Mouse (Mus musculus): Measurements from ENCODE around the gene Acot13.

The Acot13 gene

DNA sequence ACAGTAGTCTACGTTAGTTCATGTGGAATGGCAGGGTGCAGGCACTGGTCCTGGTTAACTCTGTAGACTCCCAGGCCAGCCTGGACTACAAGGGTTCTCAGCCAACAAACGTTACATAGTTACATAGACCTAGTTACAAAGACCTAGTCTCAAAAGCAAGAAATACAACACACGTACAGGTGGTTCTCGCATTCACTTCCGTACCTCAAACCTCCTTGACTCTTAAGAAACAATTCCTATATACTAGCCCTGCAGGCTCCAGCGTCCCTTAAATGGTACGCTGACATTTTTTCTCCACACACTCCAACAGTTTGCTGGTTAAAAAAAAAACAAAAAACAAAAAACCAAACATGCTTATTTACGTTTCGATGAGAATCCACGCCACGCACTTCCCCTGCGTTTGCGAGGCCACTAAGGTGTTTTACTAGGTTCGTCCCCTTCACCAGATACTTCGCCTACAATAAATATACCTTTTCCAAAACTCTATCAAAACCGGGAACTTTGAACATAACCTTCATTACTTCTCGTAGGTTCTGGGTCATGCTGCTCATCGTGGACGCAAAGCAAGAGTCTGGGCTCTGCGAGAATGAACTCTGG is 486 bp downstream of the Acot13 start:
- no peak for DNase-seq (ENCODE audit: low spot score)

DNA sequence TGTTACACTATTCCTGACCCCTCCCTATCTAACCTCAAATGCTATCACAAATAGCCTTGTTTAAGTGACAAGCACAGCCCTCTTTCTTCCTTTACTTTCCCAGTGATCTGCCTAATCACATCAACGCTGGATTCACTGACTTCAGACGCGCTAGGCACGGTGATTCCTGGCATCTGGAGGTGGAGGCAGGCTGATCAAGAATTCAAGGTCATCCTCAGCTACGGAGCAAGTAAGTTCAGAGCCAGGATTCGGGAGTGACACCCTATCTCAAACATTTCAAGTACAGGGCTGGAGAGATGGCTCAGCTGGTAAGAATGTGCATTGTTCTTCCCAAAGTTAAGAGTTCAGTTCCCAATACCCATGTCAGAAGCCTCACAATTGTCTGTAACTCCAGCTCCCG is 5.2 kb downstream of the Acot13 start:
- DNase-seq (ENCODE audit: low spot score), result no peak

DNA sequence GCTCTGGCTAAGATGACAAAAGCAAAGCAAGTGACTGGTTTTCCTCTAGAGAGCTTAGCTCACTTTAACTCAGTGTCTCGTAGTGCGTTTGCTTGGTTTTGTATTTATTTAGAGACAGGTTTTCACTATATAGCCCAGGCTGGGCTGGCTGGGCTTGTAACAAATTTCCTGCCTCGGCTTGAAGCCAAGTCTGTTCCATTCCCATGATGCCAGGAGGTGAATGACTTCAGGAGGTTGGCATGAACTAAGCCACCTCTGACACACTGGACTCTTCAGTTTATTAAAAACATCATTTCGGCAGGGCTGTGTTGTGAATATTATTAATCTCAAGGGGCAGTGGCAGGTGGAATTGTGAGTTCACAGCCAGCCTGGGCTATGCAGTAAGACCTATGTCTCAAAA is 5.8 kb downstream of the Acot13 start:
- DNase-seq (ENCODE audit: low spot score), result no peak

DNA sequence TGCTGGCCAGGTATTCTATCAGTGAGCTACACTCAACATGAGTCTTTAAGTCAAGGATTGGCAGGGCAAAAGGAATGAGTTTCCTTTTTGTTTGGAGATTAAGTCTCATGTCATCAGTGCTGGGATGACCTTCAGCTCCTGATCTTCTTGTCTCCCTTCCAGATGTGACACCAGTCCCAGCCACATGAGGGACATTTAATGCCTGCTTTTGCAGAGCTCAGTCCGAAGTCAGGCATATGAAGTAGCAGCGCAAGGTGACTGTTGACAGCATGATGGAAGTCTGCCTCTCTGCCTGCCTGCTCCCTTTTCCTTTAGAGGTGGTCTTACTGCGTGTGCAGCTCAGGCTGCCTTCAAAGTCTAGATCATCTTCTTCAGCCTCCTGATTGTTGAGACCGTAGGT is 6.7 kb downstream of the Acot13 start:
- no peak for DNase-seq (ENCODE audit: low spot score)

DNA sequence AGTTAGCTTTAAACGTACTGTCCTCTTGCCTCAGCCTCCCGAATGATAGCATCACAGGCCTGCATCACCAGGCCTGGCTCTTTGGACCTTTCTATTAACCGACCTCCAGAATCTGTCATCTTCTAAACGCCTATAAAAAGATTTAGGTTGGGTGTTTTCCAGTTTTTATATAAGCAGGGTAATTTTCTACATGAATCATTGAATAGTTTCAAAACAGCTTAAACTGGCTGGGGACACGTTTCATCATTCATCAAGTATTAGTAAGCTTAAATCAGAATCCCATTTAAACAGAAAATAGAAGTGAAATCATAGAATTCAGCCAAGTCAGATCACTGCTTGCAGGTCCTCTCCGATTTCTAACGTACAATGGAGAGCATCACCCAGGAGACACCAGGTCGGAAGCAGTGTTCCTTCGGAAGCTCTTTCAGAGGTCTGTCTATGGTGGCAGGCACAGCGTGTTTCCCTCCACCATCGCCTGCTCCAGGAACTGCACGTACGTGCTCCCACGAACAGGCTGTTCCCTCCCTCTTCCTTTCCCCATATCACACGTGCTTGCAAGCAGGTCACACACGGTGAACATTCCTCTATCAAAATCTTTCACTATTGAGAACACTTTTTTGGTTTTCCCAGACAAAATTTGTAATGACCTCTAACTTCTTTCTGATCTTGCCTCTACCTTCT is 8.5 kb downstream of the Acot13 start:
- no peak for DNase-seq (ENCODE audit: low spot score)

DNA sequence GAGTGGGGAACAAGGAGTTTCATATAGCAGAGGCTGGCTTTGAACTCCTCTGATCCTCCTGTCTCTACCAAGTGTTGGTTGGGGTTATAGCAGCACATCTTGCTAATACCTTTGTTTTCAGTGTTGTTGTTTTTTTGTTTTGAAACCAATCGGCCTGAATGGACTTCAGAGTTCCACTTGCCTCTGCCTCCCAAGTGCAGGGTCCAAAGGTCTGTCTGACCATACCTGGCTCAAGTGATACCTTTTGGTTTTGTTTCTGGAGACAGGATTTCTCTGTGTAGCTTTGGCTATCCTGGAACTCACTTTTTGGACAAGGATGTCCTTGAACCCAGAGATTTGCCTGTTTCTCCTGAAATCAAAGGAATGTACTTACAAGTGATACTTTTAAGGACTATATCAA is 11.4 kb downstream of the Acot13 start:
- no peak for DNase-seq (ENCODE audit: low spot score)

DNA sequence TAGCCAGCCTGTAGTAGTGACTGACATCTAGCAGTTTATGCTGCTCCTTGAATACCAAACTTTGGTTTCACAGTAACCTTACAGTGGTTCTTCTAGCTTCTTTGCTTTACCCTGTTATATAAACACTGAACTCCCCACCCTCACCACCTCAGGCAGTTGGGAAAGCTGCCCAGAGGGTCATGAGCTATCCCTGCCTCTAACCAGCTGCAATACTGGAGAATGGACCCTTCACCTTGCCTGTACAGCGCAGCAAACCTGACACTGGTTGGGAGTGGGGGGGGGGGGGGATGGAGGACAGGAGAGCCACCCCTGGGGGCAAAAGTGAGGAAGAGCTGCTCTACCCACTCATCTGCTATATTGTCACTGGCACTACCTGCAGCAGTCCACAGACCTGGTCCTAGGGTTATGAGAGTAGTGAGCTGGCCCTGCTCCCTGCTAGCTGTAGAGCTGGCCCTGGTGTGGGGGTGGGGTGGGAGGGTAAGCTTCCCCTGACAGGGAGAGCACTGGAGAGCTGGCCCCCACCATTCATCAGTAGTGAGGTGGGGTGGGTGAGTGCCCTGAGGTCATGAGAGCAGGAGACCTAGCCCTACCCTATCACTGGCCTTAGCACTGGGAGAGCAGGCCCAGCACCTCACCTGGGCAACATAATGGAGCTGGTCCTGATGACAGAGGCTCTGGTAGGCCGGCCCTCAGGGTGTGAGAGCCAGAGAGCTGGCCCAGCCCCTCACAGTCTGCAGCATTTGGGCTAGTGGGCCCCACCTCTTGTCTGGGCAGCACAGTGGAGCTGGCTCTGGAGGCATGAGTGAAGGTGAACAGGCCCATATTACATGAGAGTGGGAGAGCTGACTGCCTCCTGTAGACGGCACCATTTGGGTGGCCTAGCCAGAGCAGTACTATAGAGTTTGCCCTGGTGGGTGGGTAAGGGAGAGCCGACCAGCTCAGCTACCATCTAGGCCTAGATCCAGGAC is 14.9 kb downstream of the Acot13 start:
- DNase-seq (ENCODE audit: low spot score), result no peak

DNA sequence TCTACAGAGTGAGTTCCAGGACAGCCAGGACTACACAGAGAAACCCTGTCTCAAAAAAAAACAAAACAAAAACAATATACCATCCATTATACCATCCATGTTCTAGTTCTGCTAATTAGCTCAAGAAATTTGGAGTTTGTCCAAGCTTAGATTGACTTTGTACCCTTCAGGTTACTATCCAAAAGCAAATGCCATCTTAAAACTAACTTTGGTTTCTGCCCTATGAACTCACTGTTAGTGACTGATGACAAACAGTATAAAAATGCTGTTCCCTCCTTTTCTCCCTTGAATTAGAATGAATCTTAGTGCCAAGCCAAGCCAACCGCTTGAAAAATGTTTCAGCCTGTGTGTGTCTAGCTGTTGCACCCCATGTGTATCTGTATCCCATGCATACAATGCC is 16.7 kb downstream of the Acot13 start:
- no peak for DNase-seq (ENCODE audit: low spot score)

DNA sequence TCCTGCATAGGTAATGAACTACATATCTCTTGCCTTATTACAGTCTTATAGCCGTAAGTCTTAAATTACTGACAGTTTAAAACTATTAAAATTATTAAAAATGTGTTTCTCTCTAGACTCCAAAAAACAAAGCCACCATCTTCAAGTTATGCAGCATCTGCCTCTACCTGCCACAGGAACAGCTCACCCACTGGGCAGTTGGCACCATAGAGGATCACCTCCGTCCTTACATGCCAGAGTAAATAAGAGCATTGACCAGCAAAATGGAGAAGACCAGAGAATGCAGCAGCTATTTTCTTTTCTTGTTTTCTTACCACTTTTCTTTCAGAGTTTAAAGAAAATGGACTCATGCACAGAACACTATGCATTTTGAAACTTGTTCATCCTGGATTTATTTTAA is 18.8 kb downstream of the Acot13 start:
- no peak for DNase-seq (ENCODE audit: low spot score)

DNA sequence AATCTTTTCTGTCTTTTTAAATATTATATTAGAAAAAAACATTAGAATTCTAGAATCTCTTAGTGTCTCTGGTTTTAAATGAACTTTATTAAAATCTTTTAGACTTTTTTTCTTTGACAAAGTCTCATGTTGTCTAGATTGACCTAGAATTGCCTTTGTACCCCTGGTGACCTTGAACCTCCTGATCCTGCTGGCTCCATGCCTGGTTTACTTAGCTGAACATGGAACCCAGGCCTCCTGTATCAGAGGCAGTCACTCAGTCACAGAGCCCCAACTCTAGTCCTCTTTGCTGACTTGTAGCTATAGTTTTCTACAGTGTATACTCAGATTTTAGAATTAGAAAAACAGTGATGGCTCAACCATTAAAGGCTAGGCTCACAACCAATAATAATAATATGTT is 25.3 kb downstream of the Acot13 start:
- no peak for DNase-seq (ENCODE audit: low spot score)

DNA sequence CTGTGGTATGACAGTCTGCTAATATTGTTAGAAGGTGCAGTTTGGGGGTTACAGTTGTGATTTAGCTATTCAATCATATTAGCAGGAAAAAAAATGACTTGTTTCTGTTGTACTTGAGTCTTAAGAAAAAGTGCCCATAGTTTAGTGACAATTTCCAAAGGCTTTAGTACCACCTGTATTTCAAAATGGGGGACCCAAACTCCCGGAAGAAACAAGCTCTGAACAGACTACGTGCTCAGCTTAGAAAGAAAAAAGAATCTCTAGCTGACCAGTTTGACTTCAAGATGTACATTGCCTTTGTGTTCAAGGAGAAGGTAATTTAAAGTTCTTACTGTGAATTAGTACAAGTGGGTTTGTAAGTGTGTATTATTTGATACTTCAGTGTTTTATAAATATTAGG is 28.1 kb downstream of the Acot13 start:
- no peak for DNase-seq (ENCODE audit: low spot score)

DNA sequence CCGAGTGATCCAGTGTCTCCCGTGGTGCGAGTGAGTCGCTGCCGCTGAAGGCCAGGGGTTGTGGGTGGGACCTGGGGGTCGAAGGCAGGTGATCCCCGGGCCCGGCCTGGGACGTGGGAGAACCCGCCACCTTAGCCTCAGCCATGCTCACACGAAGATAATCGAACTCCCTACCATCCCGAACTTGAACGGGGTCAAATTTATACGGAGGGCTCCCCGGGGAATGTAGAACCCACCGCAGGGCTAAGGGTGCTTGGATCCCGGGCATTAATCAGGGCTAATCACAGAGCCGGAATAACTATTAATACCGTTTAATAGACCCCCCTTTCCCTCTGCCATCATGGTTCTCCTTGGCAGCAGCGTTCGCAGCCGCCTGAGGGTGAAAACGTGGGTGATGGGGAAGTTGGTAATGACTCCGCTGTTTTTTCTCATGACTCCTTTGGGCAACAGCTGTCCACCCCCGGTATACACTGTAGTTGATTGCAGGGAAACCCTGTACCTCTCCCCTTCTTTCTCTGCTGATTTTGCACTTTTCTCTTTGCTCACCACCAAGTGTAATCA is 29.1 kb downstream of the Acot13 start:
- DNase-seq (ENCODE audit: low spot score), result peak; percentile 23

DNA sequence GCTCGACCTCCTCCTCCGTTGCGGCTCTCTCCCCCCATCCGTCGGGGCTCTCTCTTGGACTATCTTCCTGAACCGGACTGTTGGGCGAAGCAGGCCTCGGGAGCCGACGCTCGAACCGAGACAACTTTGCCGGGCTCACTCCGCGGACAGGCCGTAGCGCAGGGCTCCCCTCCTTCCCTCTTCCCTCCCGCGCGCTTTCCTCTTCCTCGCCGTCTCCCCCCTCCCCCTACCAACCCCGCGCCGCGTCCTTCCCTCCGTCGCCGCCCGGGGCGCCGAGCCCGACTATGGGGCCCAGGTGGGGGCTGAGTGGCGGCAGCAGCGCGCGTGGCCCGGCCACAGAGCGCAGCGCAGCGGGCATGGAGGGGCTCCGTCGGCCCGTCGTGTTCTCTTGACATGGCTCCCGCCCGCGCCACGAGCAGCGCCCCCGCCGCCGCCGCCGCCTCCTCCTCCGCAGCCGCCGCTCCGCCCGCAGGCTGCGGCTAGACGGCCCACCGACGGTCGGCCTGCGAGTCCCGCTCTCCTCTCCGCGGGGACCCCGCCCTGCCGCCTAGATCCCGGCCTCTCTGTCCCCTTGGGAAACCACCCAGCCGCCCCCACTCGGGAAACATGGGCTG is 29.9 kb downstream of the Acot13 start, which contains the start of gene BC005537:
TSS of gene BC005537 (plus strand) at position 350 of the 614 bp plus-strand sequence.
- DNase-seq (ENCODE audit: low spot score), result peak; percentile 59

DNA sequence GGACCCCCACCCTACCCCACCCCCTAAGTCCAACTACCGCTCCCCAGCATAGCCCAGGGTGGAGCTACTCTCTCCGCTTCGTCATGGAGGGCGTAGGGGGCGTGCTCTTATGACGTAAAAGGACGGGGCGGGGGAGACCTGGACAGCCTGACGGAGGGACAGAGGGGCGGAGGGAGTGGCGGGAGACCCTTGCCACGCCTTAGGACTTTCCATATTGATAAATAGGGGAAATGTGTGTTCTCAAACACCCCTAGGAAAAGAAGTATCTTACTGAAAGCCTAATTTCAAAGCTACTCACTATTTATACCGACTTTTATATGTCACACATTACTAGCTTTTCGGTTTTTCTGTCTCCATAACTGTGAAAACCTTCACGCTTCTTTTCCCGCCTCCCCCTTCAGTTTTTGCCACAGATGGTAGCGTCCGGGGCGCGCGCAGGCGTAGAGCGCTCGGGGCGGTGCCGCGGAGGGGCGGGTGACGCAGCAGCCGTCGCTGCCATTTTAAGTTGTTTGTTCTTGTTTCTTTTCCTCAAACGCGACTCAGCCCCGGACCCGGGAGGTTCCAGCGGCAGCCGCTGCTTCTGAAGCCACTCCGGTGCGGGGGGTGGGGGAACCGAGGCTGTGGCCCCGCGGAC is 30.5 kb downstream of the Acot13 start:
- peak; percentile 95 for DNase-seq (ENCODE audit: low spot score)

DNA sequence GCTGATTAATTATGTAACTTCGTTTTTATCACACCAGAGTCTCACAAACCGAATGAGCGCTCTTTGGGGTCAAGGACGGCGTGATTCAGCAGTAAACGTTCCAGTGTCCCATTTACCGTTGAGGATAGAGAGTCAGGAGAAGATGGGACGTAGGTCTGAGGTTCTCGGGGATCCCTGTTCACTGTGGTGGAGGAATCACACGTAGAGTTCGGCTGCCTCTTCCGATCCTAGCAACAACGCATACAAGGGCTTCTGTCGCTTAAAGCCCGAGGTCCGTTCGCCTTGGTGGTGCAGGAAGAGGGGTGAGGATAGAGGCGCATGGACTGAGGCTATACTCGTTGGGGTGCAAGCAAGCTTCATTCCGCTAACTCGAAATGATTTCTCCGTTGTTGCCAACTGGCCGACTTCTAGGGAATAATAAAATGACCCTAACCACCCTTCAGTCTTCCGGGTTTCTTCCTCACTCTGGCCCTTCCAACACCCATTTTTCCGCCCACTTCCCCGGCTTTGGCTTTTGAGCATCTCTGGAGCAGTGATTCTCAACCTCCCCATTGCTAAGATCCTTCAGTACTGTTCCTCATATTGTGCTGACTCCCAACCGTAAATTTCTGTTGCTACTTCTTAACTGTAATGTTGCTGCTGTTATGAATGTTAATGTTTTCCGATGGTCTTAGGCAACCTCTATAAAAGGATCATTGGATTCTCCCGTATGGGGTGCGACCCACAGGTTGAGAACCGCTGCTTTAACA is 31.2 kb downstream of the Acot13 start:
- DNase-seq (ENCODE audit: low spot score), result peak; percentile 52

DNA sequence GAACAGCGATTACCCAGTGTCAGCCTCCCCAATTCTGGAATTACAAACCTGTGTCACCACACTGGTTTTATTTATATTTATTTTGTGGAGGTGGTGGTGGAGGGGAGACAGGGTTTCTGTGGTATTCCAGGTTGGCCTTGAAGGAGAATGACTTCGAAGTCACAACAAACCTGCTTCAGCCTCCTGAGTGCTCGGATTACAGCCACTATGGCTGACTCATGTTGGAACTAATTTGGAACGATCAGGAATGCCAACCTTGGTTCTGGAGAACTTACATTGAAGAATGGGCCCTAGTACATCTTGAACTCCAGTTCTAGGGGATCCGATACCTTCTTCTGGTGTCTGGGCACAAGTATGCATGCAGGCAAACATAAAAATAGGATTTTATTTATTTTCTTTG is 32.0 kb downstream of the Acot13 start:
- no peak for DNase-seq (ENCODE audit: low spot score)

DNA sequence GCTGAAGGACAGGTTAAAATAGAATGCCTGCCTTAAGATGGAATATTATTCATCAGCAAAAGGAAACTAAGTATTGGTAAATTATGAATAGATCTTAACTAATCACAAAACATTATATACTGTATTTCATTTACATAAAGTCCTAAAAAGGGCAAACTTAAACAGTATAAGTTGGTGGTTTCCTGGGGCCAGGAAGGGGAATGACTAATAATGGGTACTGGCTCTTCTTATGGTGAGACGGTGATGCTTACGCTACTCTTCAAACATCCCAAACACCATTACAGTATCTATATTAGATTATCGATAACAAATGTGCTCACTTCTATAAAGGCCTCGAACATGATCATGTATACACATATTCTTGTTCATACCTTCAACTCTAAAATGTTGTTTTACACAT is 32.7 kb downstream of the Acot13 start:
- DNase-seq (ENCODE audit: low spot score), result no peak

DNA sequence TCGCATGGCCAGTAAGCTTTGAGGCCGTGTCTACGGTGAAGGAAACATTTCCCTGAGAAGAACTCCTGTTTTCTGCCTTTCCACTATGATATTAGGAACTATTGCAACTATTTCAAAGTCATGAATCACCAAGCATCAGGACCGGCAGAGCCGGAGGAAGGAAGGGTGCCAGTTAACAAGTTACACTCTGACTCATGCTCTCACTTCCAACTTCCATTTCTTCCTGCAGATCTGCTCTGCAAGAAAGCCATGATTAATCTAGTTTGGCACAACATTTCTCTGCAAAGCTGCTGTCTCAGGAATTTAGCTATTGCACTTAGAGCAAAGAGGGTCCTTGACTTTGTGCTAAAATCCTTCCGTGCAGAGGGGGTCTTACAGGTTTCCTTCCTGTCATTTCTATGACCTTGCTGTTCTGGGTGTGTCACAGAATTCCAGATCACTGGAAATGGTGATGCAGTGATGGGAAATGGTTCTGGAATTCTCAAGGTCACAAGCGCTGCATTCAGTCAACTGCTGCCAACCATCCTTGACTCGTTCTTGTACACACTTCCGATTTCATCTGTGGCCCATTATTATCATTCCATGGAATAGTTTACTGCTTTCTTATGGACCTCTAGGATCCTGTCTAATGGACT is 38.8 kb downstream of the Acot13 start:
- DNase-seq (ENCODE audit: low spot score), result no peak

DNA sequence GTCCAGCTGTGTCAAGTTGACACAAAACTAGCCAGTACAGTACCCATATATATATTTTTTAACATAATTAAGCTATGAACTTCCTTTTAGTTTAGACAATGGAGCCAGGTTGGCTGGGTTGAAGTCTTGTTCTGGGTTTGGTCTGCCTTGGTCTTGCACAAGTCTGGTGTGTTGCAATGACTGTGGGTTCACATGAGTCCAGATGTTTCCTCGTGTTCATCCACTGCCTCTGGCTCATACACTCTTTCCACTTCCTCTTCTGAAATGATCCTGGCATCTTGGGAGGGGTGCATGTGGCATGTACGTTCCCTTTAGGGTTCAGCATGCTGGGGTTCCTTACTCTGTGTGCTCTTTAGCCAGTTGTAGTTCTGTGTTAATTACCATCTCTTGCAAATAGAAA is 40.0 kb downstream of the Acot13 start:
- DNase-seq (ENCODE audit: low spot score), result no peak

DNA sequence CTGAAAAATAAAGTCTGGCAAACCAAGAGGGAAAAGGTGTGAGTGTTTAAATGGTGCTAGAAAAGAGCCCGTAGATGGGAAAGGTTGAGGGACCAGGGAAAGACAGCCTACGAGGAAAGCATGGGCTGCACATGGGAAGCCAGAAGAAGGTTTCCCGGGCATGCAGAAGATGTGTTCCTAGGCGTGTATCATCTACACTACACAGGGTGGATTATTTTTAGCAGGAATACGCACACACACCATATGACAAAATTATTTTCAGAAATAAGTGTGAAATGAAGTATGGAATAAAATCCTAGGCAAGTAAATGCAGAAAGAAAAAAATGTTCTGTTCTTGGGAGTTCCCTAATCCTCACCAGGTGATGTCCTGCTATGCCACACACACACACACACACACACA is 43.9 kb downstream of the Acot13 start:
- no peak for DNase-seq (ENCODE audit: low spot score)

Data from ovary, postnatal 36 days (tissue).